In the genomic region with DNA sequence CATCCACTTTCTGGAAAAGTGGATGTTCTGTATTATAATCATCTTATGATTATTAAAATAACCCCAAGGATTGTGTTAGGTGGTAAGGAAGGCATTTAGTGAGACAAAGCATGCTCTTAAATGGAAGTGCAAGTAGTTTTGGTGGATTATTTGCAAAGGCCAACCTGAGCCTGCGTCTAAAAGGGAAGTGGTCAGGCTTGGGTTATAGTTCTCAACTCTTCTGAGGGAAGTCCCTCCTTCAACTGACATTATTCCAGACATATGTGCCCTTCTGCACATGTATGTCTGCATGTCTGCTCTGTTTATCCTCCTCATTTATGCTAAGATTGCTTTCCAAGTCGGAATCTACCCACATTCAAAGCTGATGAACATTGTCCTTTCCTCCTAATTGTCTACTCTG, we compare ENCODE assay signal across 16 mouse cellular contexts.
"Had no signal": no experiment of that assay in that cellular context is flagged by ENCODE, and none has a peak within 500 bp of the region (broad histone marks: within the 10 kb centered on the region; RNA-seq: fewer than 3 reads in every experiment).

No protein-coding gene starts in this region.

- H3K9me3 ChIP-seq: intestine, embryonic 15.5 days; kidney, embryonic 15.5 days had no signal

- H3K27ac ChIP-seq: intestine, embryonic 15.5 days; kidney, embryonic 15.5 days; liver, embryonic 14.5 days; macrophage had no signal

- H3K4me3 ChIP-seq: intestine, embryonic 15.5 days; kidney, embryonic 15.5 days had no signal

- H3K4me1 ChIP-seq: intestine, embryonic 15.5 days; kidney, embryonic 15.5 days had no signal

- DNase-seq: kidney, adult 11 months; kidney, adult 8-10 months; kidney, postnatal 10 days; kidney, postnatal 36 days; liver, postnatal 0 days; lung, embryonic 14.5 days; midbrain, embryonic 14.5 days; retina, postnatal 1 day; thymus, adult 18-20 months; thymus, postnatal 36 days had no signal

- H3K9ac ChIP-seq: intestine, embryonic 15.5 days; kidney, embryonic 15.5 days; liver, embryonic 14.5 days; liver, postnatal 0 days; lung, embryonic 14.5 days had no signal

- H3K4me2 ChIP-seq: intestine, embryonic 15.5 days; kidney, embryonic 15.5 days; lung, embryonic 14.5 days; midbrain, embryonic 11.5 days had no signal

- ATAC-seq: intestine, embryonic 15.5 days; liver, postnatal 0 days; lung, postnatal 0 days had no signal

- H3K27me3 ChIP-seq: intestine, embryonic 15.5 days; kidney, embryonic 15.5 days had no signal

- H3K36me3 ChIP-seq: intestine, embryonic 15.5 days; kidney, embryonic 15.5 days had no signal
